Mouse (Mus musculus): Measurements from ENCODE around the gene Shkbp1. TPM values are rescaled to one million over a fixed set of nuclear protein-coding genes. Genes with fewer than 3 reads are reported as not detected.

The Shkbp1 gene
- polyA plus RNA-seq, 2 experiments = 30.5 to 58.7 TPM

DNA sequence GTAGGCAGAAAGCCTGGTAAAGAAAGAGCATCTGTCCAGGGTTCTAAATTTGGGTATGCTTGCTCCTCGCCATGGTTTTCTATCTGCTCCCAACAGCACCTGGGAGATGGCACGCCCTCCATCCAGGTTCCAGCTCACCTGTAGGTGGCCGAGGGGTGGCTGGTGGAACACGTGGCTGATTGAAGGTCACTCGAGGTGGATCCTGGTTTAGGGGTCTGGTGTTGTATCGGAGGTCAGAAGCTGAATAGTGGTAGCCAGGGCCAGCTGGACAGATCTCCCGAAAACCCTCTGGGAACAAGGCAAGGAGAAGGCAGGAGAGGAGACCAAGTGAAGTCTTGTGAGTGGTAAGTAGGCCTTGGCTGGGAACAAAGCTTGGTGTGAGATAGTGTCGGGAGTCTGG lies 28.3 kb downstream of the Shkbp1 start:
- H3K36me3 ChIP-seq (ENCODE audit: control insufficient read depth, insufficient read depth, low read length) = peaks cover 5% of the 10 kb centered on the region
- no peak overlapping the region for H3K27ac ChIP-seq (replicated peaks; ENCODE audit: low read depth, low read length)
- 93% methylated on average over 8 of the region's 8 CpGs for WGBS
- DNase-seq (ENCODE audit: low spot score) = no peak
- no peak for TF ChIP-seq POLR2A (IDR thresholded peaks at IDR 0.05; ENCODE audit: borderline replicate concordance, extremely low read depth, insufficient read depth, insufficient read length)
- no peak overlapping the region for H3K4me2 ChIP-seq (replicated peaks; ENCODE audit: low read depth, low read length, severe bottlenecking)
- H3K27me3 ChIP-seq (ENCODE audit: control insufficient read depth, insufficient read depth, low read length) = peaks cover 59% of the 10 kb centered on the region
- H3K9me3 ChIP-seq (ENCODE audit: control insufficient read depth, low read length) = no peaks in the 10 kb centered on the region
- no peak overlapping the region for H3K9ac ChIP-seq (ENCODE audit: low read depth, low read length, severe bottlenecking)
- no peak overlapping the region for H3K4me3 ChIP-seq (replicated peaks; ENCODE audit: low read length)
- ATAC-seq (ENCODE audit: low FRiP score, low read depth) = no peak
- H3K4me1 ChIP-seq (ENCODE audit: control insufficient read depth, insufficient read depth, low read length) = peaks cover 35% of the 10 kb centered on the region

DNA sequence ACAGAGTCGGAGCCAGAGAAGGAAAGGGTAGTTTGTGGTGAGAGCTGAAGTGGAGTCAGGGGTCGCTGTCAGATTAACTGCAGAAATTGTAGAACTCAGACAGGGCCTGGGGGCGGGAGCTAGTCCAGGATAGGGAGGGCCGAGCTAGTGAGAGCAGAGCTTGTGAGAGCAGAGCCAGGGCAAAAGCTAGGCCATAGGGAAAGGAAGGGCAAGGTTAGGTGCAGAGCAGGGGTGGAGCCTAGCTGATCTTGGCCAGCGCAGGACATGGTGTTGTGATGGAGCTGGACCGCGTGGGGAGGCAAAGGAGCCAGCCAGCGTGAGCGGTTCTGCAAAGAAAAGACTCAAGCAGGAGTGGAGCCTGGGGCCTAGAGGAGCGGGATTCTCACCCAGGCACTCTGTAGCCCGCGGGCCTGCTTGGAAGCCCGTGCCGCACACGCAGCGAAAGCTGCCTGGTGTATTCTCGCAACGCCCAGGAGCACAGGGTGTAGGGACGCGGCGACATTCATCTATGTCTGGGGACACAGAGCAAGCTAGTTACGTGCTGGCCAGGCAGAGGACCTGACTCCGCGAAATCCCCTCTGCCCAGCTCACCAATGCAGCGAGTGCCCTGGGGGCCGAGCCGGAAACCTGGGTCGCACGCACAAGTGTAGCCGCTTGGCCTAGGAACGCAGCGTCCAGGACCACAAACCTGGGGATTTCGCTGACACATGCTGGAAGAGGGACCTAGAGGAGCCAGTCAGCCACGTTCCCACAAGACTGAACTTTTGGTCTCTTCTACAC lies 29.5 kb downstream of the Shkbp1 start:
- H3K9me3 ChIP-seq (ENCODE audit: control insufficient read depth, low read length) = no peaks in the 10 kb centered on the region
- H3K4me3 ChIP-seq (replicated peaks; ENCODE audit: low read length) = peak overlapping the region; percentile 28
- peaks cover 8% of the 10 kb centered on the region for H3K36me3 ChIP-seq (ENCODE audit: control insufficient read depth, insufficient read depth, low read length)
- no peak for TF ChIP-seq POLR2A (IDR thresholded peaks at IDR 0.05; ENCODE audit: borderline replicate concordance, extremely low read depth, insufficient read depth, insufficient read length)
- peaks cover 47% of the 10 kb centered on the region for H3K27me3 ChIP-seq (ENCODE audit: control insufficient read depth, insufficient read depth, low read length)
- 0 out of 2 replicates have a peak overlapping the region, but pooled peaks have one; percentile 16 for H3K9ac ChIP-seq (ENCODE audit: low read depth, low read length, severe bottlenecking)
- ATAC-seq (ENCODE audit: low FRiP score, low read depth) = no peak
- H3K4me2 ChIP-seq (replicated peaks; ENCODE audit: low read depth, low read length, severe bottlenecking) = peak overlapping the region; percentile 46
- H3K27ac ChIP-seq (replicated peaks; ENCODE audit: low read depth, low read length) = no peak overlapping the region
- WGBS = 38% methylated on average over 34 of the region's 34 CpGs
- peaks cover 24% of the 10 kb centered on the region for H3K4me1 ChIP-seq (ENCODE audit: control insufficient read depth, insufficient read depth, low read length)
- DNase-seq (ENCODE audit: low spot score) = no peak

DNA sequence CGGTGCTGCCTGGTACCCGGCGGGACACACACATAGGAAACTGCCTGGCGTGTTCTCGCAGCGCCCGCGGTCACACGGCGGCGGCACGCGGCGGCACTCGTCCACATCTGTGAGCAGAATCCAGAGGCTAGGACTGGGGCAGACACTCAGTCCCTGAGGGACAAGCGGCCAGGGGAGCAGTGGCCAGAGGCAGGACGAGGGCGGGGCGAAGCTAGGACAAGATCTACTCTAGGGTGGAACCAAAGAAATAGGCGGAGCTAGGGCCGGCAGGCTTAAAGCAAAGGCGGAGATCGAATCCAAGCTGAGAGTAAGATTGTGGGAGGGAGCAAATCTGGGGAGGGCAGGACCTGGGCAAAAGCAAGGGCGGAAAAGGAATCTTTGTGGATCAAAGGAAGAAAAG lies 30.1 kb downstream of the Shkbp1 start:
- 3% methylated on average over 24 of the region's 24 CpGs for WGBS
- H3K9ac ChIP-seq (ENCODE audit: low read depth, low read length, severe bottlenecking) = no peak overlapping the region
- H3K27ac ChIP-seq (replicated peaks; ENCODE audit: low read depth, low read length) = no peak overlapping the region
- TF ChIP-seq POLR2A (IDR thresholded peaks at IDR 0.05; ENCODE audit: borderline replicate concordance, extremely low read depth, insufficient read depth, insufficient read length) = no peak
- ATAC-seq (ENCODE audit: low FRiP score, low read depth) (no peak), DNase-seq (ENCODE audit: low spot score) (no peak)
- peak overlapping the region; percentile 46 for H3K4me2 ChIP-seq (replicated peaks; ENCODE audit: low read depth, low read length, severe bottlenecking)
- peaks cover 41% of the 10 kb centered on the region for H3K27me3 ChIP-seq (ENCODE audit: control insufficient read depth, insufficient read depth, low read length)
- H3K36me3 ChIP-seq (ENCODE audit: control insufficient read depth, insufficient read depth, low read length) = peaks cover 8% of the 10 kb centered on the region
- H3K4me1 ChIP-seq (ENCODE audit: control insufficient read depth, insufficient read depth, low read length) = peaks cover 22% of the 10 kb centered on the region
- no peaks in the 10 kb centered on the region for H3K9me3 ChIP-seq (ENCODE audit: control insufficient read depth, low read length)
- peak overlapping the region; percentile 28 for H3K4me3 ChIP-seq (replicated peaks; ENCODE audit: low read length)

DNA sequence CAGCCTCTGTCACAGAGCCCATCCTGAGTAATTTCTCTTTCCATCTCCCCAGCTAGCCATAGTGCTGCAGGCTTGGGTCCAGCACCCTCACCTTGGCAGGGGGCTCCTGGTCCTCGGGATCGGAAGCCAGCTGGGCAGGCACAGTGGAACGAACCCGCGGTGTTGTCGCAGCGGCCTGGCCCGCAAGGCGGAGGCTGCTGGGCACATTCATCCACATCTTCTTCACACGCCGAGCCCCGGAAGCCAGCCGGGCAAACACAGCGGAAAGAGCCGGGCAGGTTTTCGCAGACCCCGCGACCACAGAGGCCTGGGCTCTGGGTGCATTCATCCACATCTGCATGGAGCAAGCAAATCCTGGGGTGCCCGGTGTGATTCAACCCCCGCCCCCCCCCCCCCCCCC lies 30.9 kb downstream of the Shkbp1 start:
- no peak overlapping the region for H3K4me3 ChIP-seq (replicated peaks; ENCODE audit: low read length)
- no peak overlapping the region for H3K4me2 ChIP-seq (replicated peaks; ENCODE audit: low read depth, low read length, severe bottlenecking)
- no peak overlapping the region for H3K9ac ChIP-seq (ENCODE audit: low read depth, low read length, severe bottlenecking)
- ATAC-seq (ENCODE audit: low FRiP score, low read depth) = no peak
- peaks cover 8% of the 10 kb centered on the region for H3K36me3 ChIP-seq (ENCODE audit: control insufficient read depth, insufficient read depth, low read length)
- no peak for DNase-seq (ENCODE audit: low spot score)
- 57% methylated on average over 18 of the region's 20 CpGs for WGBS
- no peak overlapping the region for H3K27ac ChIP-seq (replicated peaks; ENCODE audit: low read depth, low read length)
- H3K9me3 ChIP-seq (ENCODE audit: control insufficient read depth, low read length) = no peaks in the 10 kb centered on the region
- TF ChIP-seq POLR2A (IDR thresholded peaks at IDR 0.05; ENCODE audit: borderline replicate concordance, extremely low read depth, insufficient read depth, insufficient read length) = no peak
- H3K27me3 ChIP-seq (ENCODE audit: control insufficient read depth, insufficient read depth, low read length) = peaks cover 33% of the 10 kb centered on the region
- H3K4me1 ChIP-seq (ENCODE audit: control insufficient read depth, insufficient read depth, low read length) = peaks cover 20% of the 10 kb centered on the region

DNA sequence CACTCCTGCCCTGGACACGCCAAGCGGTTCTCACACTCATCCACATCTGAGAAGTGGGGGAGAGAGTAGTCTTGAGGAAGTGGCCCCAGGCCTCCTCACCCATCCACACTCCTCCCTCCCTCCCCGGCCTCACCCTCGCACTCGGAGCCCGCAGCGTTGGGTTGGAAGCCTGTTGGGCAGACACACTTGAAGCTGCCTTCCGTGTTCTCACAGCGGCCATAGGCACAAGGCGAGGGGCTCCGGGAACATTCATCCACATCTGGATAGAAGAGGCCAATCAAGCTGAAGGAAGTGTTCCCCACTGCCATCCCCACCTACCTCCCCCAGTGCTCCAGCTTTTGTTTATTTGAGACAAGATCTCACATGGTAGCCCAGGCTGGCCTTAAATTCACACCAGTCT lies 31.7 kb downstream of the Shkbp1 start:
- no peak for DNase-seq (ENCODE audit: low spot score)
- WGBS = 98% methylated on average over 11 of the region's 11 CpGs
- H3K9me3 ChIP-seq (ENCODE audit: control insufficient read depth, low read length) = no peaks in the 10 kb centered on the region
- no peak for TF ChIP-seq POLR2A (IDR thresholded peaks at IDR 0.05; ENCODE audit: borderline replicate concordance, extremely low read depth, insufficient read depth, insufficient read length)
- H3K9ac ChIP-seq (ENCODE audit: low read depth, low read length, severe bottlenecking) = no peak overlapping the region
- H3K27ac ChIP-seq (replicated peaks; ENCODE audit: low read depth, low read length) = no peak overlapping the region
- peaks cover 8% of the 10 kb centered on the region for H3K36me3 ChIP-seq (ENCODE audit: control insufficient read depth, insufficient read depth, low read length)
- H3K4me2 ChIP-seq (replicated peaks; ENCODE audit: low read depth, low read length, severe bottlenecking) = no peak overlapping the region
- peaks cover 14% of the 10 kb centered on the region; the same call in 1 of the 2 replicates for H3K4me1 ChIP-seq (ENCODE audit: control insufficient read depth, insufficient read depth, low read length)
- H3K4me3 ChIP-seq (replicated peaks; ENCODE audit: low read length) = no peak overlapping the region
- ATAC-seq (ENCODE audit: low FRiP score, low read depth) = no peak
- peaks cover 25% of the 10 kb centered on the region for H3K27me3 ChIP-seq (ENCODE audit: control insufficient read depth, insufficient read depth, low read length)
